Mouse (Mus musculus): ENCODE measurements around the gene Robo2. TPM values are rescaled to one million over a fixed set of nuclear protein-coding genes. Genes with fewer than 3 reads are reported as not detected.

Gene Robo2
- polyA plus RNA-seq, 1 experiment from 2014 or later: 34.4 TPM

DNA sequence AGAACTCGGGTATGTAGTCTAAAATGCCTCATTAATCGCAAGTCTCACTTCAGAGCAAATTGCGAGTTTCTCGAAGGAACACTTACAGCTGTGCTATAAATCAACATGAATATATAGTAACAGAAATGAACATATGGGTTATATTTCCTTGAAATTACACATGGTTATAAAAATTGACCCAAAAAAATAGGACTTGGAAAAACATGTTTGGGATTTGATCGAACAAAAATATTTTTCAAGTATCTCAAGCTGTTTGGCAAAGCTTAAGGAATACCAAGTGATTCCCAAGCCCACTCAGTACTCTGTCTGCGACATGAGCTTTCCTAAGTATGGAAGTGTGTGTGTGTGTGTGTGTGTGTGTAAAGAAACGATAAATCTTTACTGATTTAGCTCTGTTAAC lies 242.5 kb downstream of the Robo2 start:
- no peak overlapping the region for H3K27ac ChIP-seq (ENCODE audit: low read depth, low read length)
- no peak for ATAC-seq (ENCODE audit: insufficient read depth, low FRiP score, low TSS enrichment)
- H3K4me2 ChIP-seq (ENCODE audit: low read depth): no peak overlapping the region
- H3K4me1 ChIP-seq (ENCODE audit: control insufficient read depth, insufficient read depth, low read length): no peaks in the 10 kb centered on the region
- DNase-seq (ENCODE audit: low spot score): no peak
- WGBS: 75% methylated on average over 7 of the region's 7 CpGs
- H3K27me3 ChIP-seq (ENCODE audit: control insufficient read depth, insufficient read depth, low read length): no peaks in the 10 kb centered on the region
- no peaks in the 10 kb centered on the region for H3K9me3 ChIP-seq (ENCODE audit: control insufficient read depth, low read length)
- no peaks in the 10 kb centered on the region for H3K36me3 ChIP-seq (ENCODE audit: control insufficient read depth, insufficient read depth, low read length)
- no peak overlapping the region for H3K4me3 ChIP-seq (ENCODE audit: low read depth, low read length)
- no peak overlapping the region for H3K9ac ChIP-seq (ENCODE audit: low read length)

GRCm38 (mm10) chr16:74167832-74168231 lies 243.8 kb downstream of the Robo2 start:
- Histone ChIP-seq H3K4me2 (ENCODE audit: low read depth) (no peak overlapping the region), H3K9ac (ENCODE audit: low read length) (no peak overlapping the region), H3K36me3 (ENCODE audit: control insufficient read depth, insufficient read depth, low read length) (no peaks in the 10 kb centered on the region), H3K4me3 (ENCODE audit: low read depth, low read length) (no peak overlapping the region), H3K4me1 (ENCODE audit: control insufficient read depth, insufficient read depth, low read length) (no peaks in the 10 kb centered on the region), H3K27ac (ENCODE audit: low read depth, low read length) (no peak overlapping the region), H3K9me3 (ENCODE audit: control insufficient read depth, low read length) (no peaks in the 10 kb centered on the region), H3K27me3 (ENCODE audit: control insufficient read depth, insufficient read depth, low read length) (no peaks in the 10 kb centered on the region)
- ATAC-seq (ENCODE audit: insufficient read depth, low FRiP score, low TSS enrichment): no peak
- no peak for DNase-seq (ENCODE audit: low spot score)

DNA sequence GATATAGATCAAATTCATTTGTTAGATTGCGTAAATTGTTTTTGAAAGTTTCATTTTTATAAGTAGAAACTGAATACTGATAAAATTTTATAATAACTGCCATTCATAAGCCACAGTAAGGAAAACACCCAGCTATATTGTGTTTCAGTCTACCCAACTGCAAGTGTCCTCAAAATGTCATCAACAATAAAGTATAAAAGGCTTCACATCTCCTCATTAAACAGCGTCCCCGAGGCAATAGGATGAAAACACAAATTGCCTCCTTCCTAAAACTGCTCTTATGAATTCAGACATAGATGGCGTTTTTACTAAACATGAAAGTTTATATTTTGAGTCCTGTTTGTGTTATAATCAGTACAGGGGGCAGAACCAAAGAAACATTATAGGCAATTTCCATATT lies 249.6 kb downstream of the Robo2 start:
- Histone ChIP-seq H3K9ac (ENCODE audit: low read length) (no peak overlapping the region), H3K36me3 (ENCODE audit: control insufficient read depth, insufficient read depth, low read length) (no peaks in the 10 kb centered on the region), H3K4me3 (ENCODE audit: low read depth, low read length) (no peak overlapping the region), H3K27me3 (ENCODE audit: control insufficient read depth, insufficient read depth, low read length) (no peaks in the 10 kb centered on the region), H3K4me2 (ENCODE audit: low read depth) (no peak overlapping the region), H3K4me1 (ENCODE audit: control insufficient read depth, insufficient read depth, low read length) (no peaks in the 10 kb centered on the region), H3K9me3 (ENCODE audit: control insufficient read depth, low read length) (no peaks in the 10 kb centered on the region), H3K27ac (ENCODE audit: low read depth, low read length) (no peak overlapping the region)
- DNase-seq (ENCODE audit: low spot score) (no peak), ATAC-seq (ENCODE audit: insufficient read depth, low FRiP score, low TSS enrichment) (no peak)
- 92% methylated on average over 4 of the region's 4 CpGs for WGBS

- H3K36me3 ChIP-seq (ENCODE audit: control insufficient read depth, insufficient read depth, low read length): no peaks in the 10 kb centered on the region
- H3K4me2 ChIP-seq (ENCODE audit: low read depth): no peak overlapping the region
- H3K4me1 ChIP-seq (ENCODE audit: control insufficient read depth, insufficient read depth, low read length): no peaks in the 10 kb centered on the region
- H3K4me3 ChIP-seq (ENCODE audit: low read depth, low read length): no peak overlapping the region
- DNase-seq (ENCODE audit: low spot score) (no peak), ATAC-seq (ENCODE audit: insufficient read depth, low FRiP score, low TSS enrichment) (no peak)
- no peak overlapping the region for H3K27ac ChIP-seq (ENCODE audit: low read depth, low read length)
- no peak overlapping the region for H3K9ac ChIP-seq (ENCODE audit: low read length)
- H3K9me3 ChIP-seq (ENCODE audit: control insufficient read depth, low read length): no peaks in the 10 kb centered on the region
- no peaks in the 10 kb centered on the region for H3K27me3 ChIP-seq (ENCODE audit: control insufficient read depth, insufficient read depth, low read length)
- 94% methylated on average over 3 of the region's 3 CpGs for WGBS
Observed at GRCm38 (mm10) chr16:74159189-74159588, 252.4 kb downstream of the Robo2 start.

DNA sequence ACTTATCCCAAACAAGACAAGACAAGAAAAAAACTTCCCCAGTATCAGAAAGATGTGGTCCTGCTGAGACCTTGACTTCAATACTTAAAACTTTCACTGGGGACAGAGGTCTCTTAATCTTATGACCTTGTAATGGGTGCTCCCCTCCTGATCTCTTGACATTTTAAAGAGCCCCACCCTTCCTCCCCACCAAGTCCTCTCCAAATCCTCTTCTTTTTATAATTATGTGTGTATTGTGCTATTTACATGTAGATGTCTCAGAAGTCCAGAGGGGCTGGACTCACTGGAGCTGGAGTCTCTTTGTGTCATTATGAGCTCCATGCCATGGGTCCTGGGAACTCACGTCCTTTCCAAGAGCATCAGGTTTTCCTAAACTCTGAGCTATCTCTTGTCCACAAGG lies 275.4 kb downstream of the Robo2 start:
- 85% methylated on average over 1 of the region's 1 CpGs for WGBS
- no peak for DNase-seq (ENCODE audit: low spot score)
- ATAC-seq (ENCODE audit: insufficient read depth, low FRiP score, low TSS enrichment): no peak

GRCm38 (mm10) chr16:74132833-74133232 lies 278.8 kb downstream of the Robo2 start:
- Histone ChIP-seq H3K36me3 (ENCODE audit: control insufficient read depth, insufficient read depth, low read length) (no peaks in the 10 kb centered on the region), H3K4me2 (ENCODE audit: low read depth) (no peak overlapping the region), H3K27ac (ENCODE audit: low read depth, low read length) (no peak overlapping the region), H3K4me3 (ENCODE audit: low read depth, low read length) (no peak overlapping the region), H3K4me1 (ENCODE audit: control insufficient read depth, insufficient read depth, low read length) (no peaks in the 10 kb centered on the region), H3K9me3 (ENCODE audit: control insufficient read depth, low read length) (no peaks in the 10 kb centered on the region), H3K27me3 (ENCODE audit: control insufficient read depth, insufficient read depth, low read length) (no peaks in the 10 kb centered on the region), H3K9ac (ENCODE audit: low read length) (no peak overlapping the region)
- ATAC-seq (ENCODE audit: insufficient read depth, low FRiP score, low TSS enrichment) (no peak), DNase-seq (ENCODE audit: low spot score) (no peak)
- 92% methylated on average over 6 of the region's 6 CpGs for WGBS

More for the DNA sequence above, 275.4 kb downstream of the Robo2 start:
- Histone ChIP-seq H3K27me3 (ENCODE audit: control insufficient read depth, insufficient read depth, low read length) (no peaks in the 10 kb centered on the region), H3K4me1 (ENCODE audit: control insufficient read depth, insufficient read depth, low read length) (no peaks in the 10 kb centered on the region), H3K9me3 (ENCODE audit: control insufficient read depth, low read length) (no peaks in the 10 kb centered on the region), H3K9ac (ENCODE audit: low read length) (no peak overlapping the region), H3K4me2 (ENCODE audit: low read depth) (no peak overlapping the region), H3K36me3 (ENCODE audit: control insufficient read depth, insufficient read depth, low read length) (no peaks in the 10 kb centered on the region), H3K27ac (ENCODE audit: low read depth, low read length) (no peak overlapping the region), H3K4me3 (ENCODE audit: low read depth, low read length) (no peak overlapping the region)

DNA sequence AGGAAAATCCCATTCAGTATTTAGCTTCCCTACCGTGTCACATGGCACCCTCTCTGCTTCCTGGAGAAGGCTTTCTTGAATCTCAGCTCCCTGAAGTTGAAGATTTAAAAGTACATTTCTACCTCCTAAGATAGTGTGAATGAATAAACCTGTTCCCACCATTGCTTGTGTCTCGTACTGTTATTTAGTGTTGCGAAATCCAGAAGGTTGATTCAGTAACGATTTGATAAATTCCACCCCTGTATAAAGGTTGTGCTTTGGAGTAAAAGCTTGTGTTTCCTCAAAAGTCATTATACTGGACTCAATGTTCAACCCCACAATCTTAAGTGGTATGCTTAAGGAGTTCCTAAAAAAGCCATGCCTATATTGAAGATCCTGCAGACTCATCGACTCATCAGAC lies 280.3 kb downstream of the Robo2 start:
- WGBS: 95% methylated on average over 5 of the region's 5 CpGs
- H3K4me2 ChIP-seq (ENCODE audit: low read depth): no peak overlapping the region
- H3K9me3 ChIP-seq (ENCODE audit: control insufficient read depth, low read length): no peaks in the 10 kb centered on the region
- H3K9ac ChIP-seq (ENCODE audit: low read length): no peak overlapping the region
- H3K4me3 ChIP-seq (ENCODE audit: low read depth, low read length): no peak overlapping the region
- ATAC-seq (ENCODE audit: insufficient read depth, low FRiP score, low TSS enrichment) (no peak), DNase-seq (ENCODE audit: low spot score) (no peak)
- H3K27ac ChIP-seq (ENCODE audit: low read depth, low read length): no peak overlapping the region
- no peaks in the 10 kb centered on the region for H3K4me1 ChIP-seq (ENCODE audit: control insufficient read depth, insufficient read depth, low read length)
- no peaks in the 10 kb centered on the region for H3K27me3 ChIP-seq (ENCODE audit: control insufficient read depth, insufficient read depth, low read length)
- H3K36me3 ChIP-seq (ENCODE audit: control insufficient read depth, insufficient read depth, low read length): no peaks in the 10 kb centered on the region

GRCm38 (mm10) chr16:74128443-74128983 lies 283.1 kb downstream of the Robo2 start:
- ATAC-seq (ENCODE audit: insufficient read depth, low FRiP score, low TSS enrichment) (no peak), DNase-seq (ENCODE audit: low spot score) (no peak)
- no peak overlapping the region for H3K27ac ChIP-seq (ENCODE audit: low read depth, low read length)
- H3K9ac ChIP-seq (ENCODE audit: low read length): no peak overlapping the region
- no peak overlapping the region for H3K4me2 ChIP-seq (ENCODE audit: low read depth)
- no peaks in the 10 kb centered on the region for H3K9me3 ChIP-seq (ENCODE audit: control insufficient read depth, low read length)
- H3K4me1 ChIP-seq (ENCODE audit: control insufficient read depth, insufficient read depth, low read length): no peaks in the 10 kb centered on the region
- no peaks in the 10 kb centered on the region for H3K36me3 ChIP-seq (ENCODE audit: control insufficient read depth, insufficient read depth, low read length)
- H3K27me3 ChIP-seq (ENCODE audit: control insufficient read depth, insufficient read depth, low read length): no peaks in the 10 kb centered on the region
- H3K4me3 ChIP-seq (ENCODE audit: low read depth, low read length): no peak overlapping the region
- 81% methylated on average over 5 of the region's 5 CpGs for WGBS

DNA sequence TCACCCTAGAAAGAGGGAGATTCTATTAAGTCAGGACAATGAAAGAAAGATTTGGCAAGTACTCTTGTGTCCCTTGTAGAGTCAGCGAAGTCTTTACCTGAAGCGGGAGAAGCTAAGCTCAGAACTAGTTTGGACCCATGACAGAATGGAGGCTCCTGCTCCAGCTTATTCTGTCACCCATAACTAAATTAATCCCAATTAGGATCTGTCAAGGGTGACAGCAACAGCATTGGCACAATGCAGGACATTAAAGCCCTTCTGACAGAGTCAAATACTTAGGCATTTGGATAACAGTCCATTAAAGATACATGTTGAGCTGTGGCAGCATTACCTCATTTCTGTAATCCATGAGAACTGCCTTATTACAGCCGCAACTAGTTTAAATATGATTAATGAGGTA lies 298.5 kb downstream of the Robo2 start:
- Histone ChIP-seq H3K9me3 (ENCODE audit: control insufficient read depth, low read length) (no peaks in the 10 kb centered on the region), H3K4me3 (ENCODE audit: low read depth, low read length) (no peak overlapping the region), H3K27me3 (ENCODE audit: control insufficient read depth, insufficient read depth, low read length) (no peaks in the 10 kb centered on the region), H3K36me3 (ENCODE audit: control insufficient read depth, insufficient read depth, low read length) (no peaks in the 10 kb centered on the region), H3K9ac (ENCODE audit: low read length) (no peak overlapping the region), H3K27ac (ENCODE audit: low read depth, low read length) (no peak overlapping the region), H3K4me1 (ENCODE audit: control insufficient read depth, insufficient read depth, low read length) (no peaks in the 10 kb centered on the region), H3K4me2 (ENCODE audit: low read depth) (no peak overlapping the region)
- DNase-seq (ENCODE audit: low spot score) (no peak), ATAC-seq (ENCODE audit: insufficient read depth, low FRiP score, low TSS enrichment) (no peak)
- WGBS: 91% methylated on average over 3 of the region's 3 CpGs

All from neural tube, embryonic 11.5 days (tissue).